8 mouse cellular contexts compared by ENCODE assay signal in the genomic region with DNA sequence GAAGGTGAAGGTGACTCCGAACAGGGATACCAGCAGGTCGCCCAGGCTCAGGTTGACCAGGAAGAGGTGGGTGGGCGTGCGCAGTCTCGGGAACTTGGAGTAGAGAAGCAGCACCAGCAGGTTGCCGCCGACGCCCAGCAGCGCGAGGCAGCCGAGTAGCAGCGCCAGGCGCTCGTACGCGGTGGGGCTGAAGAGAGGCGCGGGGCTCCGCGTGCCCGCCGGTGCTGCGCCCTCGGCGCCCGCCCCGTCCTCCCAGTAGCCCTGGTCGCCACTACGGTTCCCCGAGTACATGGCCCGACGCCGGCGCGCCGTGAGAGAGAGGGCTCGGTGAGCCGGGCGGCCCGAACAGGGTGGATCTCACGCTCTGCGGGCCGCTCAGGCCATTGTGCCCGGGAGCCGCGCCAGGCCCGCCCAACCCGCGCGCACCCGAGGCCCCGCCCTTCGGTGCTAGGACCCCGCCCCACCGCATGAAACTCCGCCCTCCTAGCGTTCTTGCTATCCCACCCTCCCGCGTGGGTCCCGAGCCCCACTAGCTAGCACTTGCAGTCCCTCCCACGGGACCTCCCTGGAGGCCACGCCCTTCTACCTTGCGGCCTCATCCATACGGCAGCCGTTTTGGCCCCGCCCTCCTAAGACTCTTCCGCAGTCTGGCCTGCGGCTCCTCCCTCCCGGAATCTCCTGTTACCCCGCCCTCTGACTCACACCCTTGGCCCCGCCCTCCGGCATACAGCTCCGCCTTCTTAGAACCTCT. TPM values are rescaled to one million over a fixed set of nuclear protein-coding genes. Genes with fewer than 3 reads are reported as not detected.
A peak's percentile ranks its signal among the peaks of the same experiment; 100 is the strongest.
DNase-seq lines count a peak whose midpoint lies in the region; ATAC-seq and TF ChIP-seq lines count a peak whose summit lies in the region.

A gene (minus strand): TSS at position 531 of the 751 bp plus-strand sequence.
A gene (minus strand): TSS at position 656 of the 751 bp plus-strand sequence.

- H3K9ac ChIP-seq in heart, embryonic 15.5 days: peak within 1 kb of the TSS; percentile 79
- H3K9ac ChIP-seq in liver, embryonic 14.5 days (replicated peaks): peak within 1 kb of the TSS; percentile 75
- peak within 1 kb of the TSS; percentile 90 for H3K9ac ChIP-seq in neural tube, embryonic 11.5 days (ENCODE audit: low read length)
- peak within 1 kb of the TSS; percentile 78 for H3K9ac ChIP-seq in stomach, postnatal 0 days (ENCODE audit: low read length)

- no peak for TF ChIP-seq CTCF in liver, embryonic 14.5 days (IDR thresholded peaks at IDR 0.05; ENCODE audit: low read depth)
- TF ChIP-seq CTCF in stomach, postnatal 0 days (IDR thresholded peaks at IDR 0.05; ENCODE audit: low read depth): peak; percentile 21; the same call in 1 of the 2 replicates

- H3K36me3 ChIP-seq in forebrain, embryonic 10.5 days (replicated peaks): peaks cover 12% of the 10 kb centered on the region
- peaks cover 5% of the 10 kb centered on the region for H3K36me3 ChIP-seq in heart, embryonic 15.5 days
- no peaks in the 10 kb centered on the region for H3K36me3 ChIP-seq in liver, embryonic 14.5 days (replicated peaks; ENCODE audit: control insufficient read depth, insufficient read depth, low read depth)
- peaks cover 4% of the 10 kb centered on the region; the same call in 1 of the 2 replicates for H3K36me3 ChIP-seq in neural tube, embryonic 11.5 days (ENCODE audit: control insufficient read depth, insufficient read depth, low read length)
- H3K36me3 ChIP-seq in stomach, postnatal 0 days (ENCODE audit: control insufficient read depth, insufficient read depth, low read length): no peaks in the 10 kb centered on the region

- peaks cover 28% of the 10 kb centered on the region for H3K4me1 ChIP-seq in forebrain, embryonic 10.5 days
- H3K4me1 ChIP-seq in heart, embryonic 15.5 days (replicated peaks): peaks cover 23% of the 10 kb centered on the region
- peaks cover 6 to 10% of the 10 kb centered on the region in 2 experiments for H3K4me1 ChIP-seq in liver, embryonic 14.5 days (replicated peaks; ENCODE audit: control insufficient read depth in 2 of 2, insufficient read depth in 2 of 2, low read length in 1 of 2)
- peaks cover 4% of the 10 kb centered on the region; the same call in 1 of the 2 replicates for H3K4me1 ChIP-seq in neural tube, embryonic 11.5 days (ENCODE audit: control insufficient read depth, insufficient read depth, low read length)
- no peaks in the 10 kb centered on the region; the same call in 1 of the 2 replicates for H3K4me1 ChIP-seq in stomach, postnatal 0 days (replicated peaks; ENCODE audit: control insufficient read depth, insufficient read depth)

- peak; percentile 98 to 99 for DNase-seq in CD8-positive naive resting alpha-beta T cell, adult 2 months (ENCODE audit: low read depth in 2 of 2, low spot score in 2 of 2)
- DNase-seq in c-Kit-positive CD71-negative TER-119-negative erythroid progenitor cells, embryonic 14.5 days (ENCODE audit: low read depth): peak; percentile 98
- peak; percentile 98 for DNase-seq in forebrain, embryonic 10.5 days (ENCODE audit: extremely low spot score, low spot score)
- peak; percentile 99 to 100 for DNase-seq in kidney, postnatal 25 days
- DNase-seq in liver, embryonic 14.5 days (ENCODE audit: low read depth in 3 of 3, low spot score in 3 of 3): peak; percentile 95 to 97 (median 97)
- peak; percentile 99 for DNase-seq in neural tube, embryonic 11.5 days (ENCODE audit: low spot score)
- DNase-seq in stomach, postnatal 0 days (ENCODE audit: low spot score): peak; percentile 99

- no peak for TF ChIP-seq EP300 in liver, embryonic 14.5 days (IDR thresholded peaks at IDR 0.05; ENCODE audit: low read depth)
- TF ChIP-seq EP300 in stomach, postnatal 0 days (optimal IDR thresholded peaks at IDR 0.05): no peak

- H3K4me3 ChIP-seq in forebrain, embryonic 10.5 days: peak within 1 kb of the TSS; percentile 82
- peak within 1 kb of the TSS; percentile 93 for H3K4me3 ChIP-seq in heart, embryonic 15.5 days
- H3K4me3 ChIP-seq in liver, embryonic 14.5 days (ENCODE audit: insufficient read depth in 1 of 2, low read depth in 2 of 2, low read length in 2 of 2): peak within 1 kb of the TSS; percentile 77 to 90
- peak within 1 kb of the TSS; percentile 66 for H3K4me3 ChIP-seq in neural tube, embryonic 11.5 days (ENCODE audit: low read depth, low read length)
- H3K4me3 ChIP-seq in stomach, postnatal 0 days (ENCODE audit: low read depth, low read length): peak within 1 kb of the TSS; percentile 78

- no peaks in the 10 kb centered on the region for H3K9me3 ChIP-seq in forebrain, embryonic 10.5 days
- no peaks in the 10 kb centered on the region for H3K9me3 ChIP-seq in heart, embryonic 15.5 days (replicated peaks)
- H3K9me3 ChIP-seq in liver, embryonic 14.5 days (ENCODE audit: control insufficient read depth, low read length): no peaks in the 10 kb centered on the region
- H3K9me3 ChIP-seq in neural tube, embryonic 11.5 days (ENCODE audit: control insufficient read depth, low read length): no peaks in the 10 kb centered on the region
- no peaks in the 10 kb centered on the region for H3K9me3 ChIP-seq in stomach, postnatal 0 days (ENCODE audit: control insufficient read depth, low read length)

- no peaks in the 10 kb centered on the region; the same call in 1 of the 2 replicates for H3K27me3 ChIP-seq in forebrain, embryonic 10.5 days (ENCODE audit: poor library complexity, severe bottlenecking)
- H3K27me3 ChIP-seq in heart, embryonic 15.5 days: no peaks in the 10 kb centered on the region
- H3K27me3 ChIP-seq in liver, embryonic 14.5 days (ENCODE audit: control insufficient read depth, insufficient read depth, low read length): no peaks in the 10 kb centered on the region
- H3K27me3 ChIP-seq in neural tube, embryonic 11.5 days (ENCODE audit: control insufficient read depth, insufficient read depth, low read length): no peaks in the 10 kb centered on the region
- H3K27me3 ChIP-seq in stomach, postnatal 0 days (ENCODE audit: control insufficient read depth, insufficient read depth, low read length): no peaks in the 10 kb centered on the region

- under 1% methylated on average over 62 of the region's 73 CpGs for WGBS in forebrain, embryonic 10.5 days
- under 1% methylated on average over 60 of the region's 73 CpGs for WGBS in heart, embryonic 15.5 days
- WGBS in liver, embryonic 14.5 days (ENCODE audit: insufficient replicate concordance): under 1% methylated on average over 62 of the region's 73 CpGs
- under 1% methylated on average over 60 of the region's 73 CpGs for WGBS in neural tube, embryonic 11.5 days
- under 1% methylated on average over 57 of the region's 73 CpGs for WGBS in stomach, postnatal 0 days

- peak; percentile 96 for ATAC-seq in heart, embryonic 15.5 days (replicated peaks; ENCODE audit: insufficient number of reproducible peaks, insufficient read depth, low FRiP score, low read depth)
- peak; percentile 95 for ATAC-seq in liver, embryonic 14.5 days (ENCODE audit: insufficient read depth)
- peak; percentile 98 for ATAC-seq in neural tube, embryonic 11.5 days (ENCODE audit: insufficient read depth, low FRiP score, low TSS enrichment)
- peak; percentile 99 for ATAC-seq in stomach, postnatal 0 days (ENCODE audit: low FRiP score, low TSS enrichment)

- peak within 1 kb of the TSS; percentile 94 for H3K4me2 ChIP-seq in heart, embryonic 15.5 days
- H3K4me2 ChIP-seq in liver, embryonic 14.5 days (ENCODE audit: low read depth): peak within 1 kb of the TSS; percentile 93
- peak within 1 kb of the TSS; percentile 82 for H3K4me2 ChIP-seq in neural tube, embryonic 11.5 days (ENCODE audit: low read depth)
- peak within 1 kb of the TSS; percentile 94 for H3K4me2 ChIP-seq in stomach, postnatal 0 days (replicated peaks; ENCODE audit: low read depth)

- H3K27ac ChIP-seq in forebrain, embryonic 10.5 days: peak within 1 kb of the TSS; percentile 98
- peak within 1 kb of the TSS; percentile 93 for H3K27ac ChIP-seq in heart, embryonic 15.5 days
- peak within 1 kb of the TSS; percentile 7 for H3K27ac ChIP-seq in liver, embryonic 14.5 days
- peak within 1 kb of the TSS; percentile 82 for H3K27ac ChIP-seq in neural tube, embryonic 11.5 days (ENCODE audit: low read depth, low read length)
- H3K27ac ChIP-seq in stomach, postnatal 0 days (replicated peaks): peak within 1 kb of the TSS; percentile 89

RNA-seq across cellular contexts. Expression of the first gene that starts in this region (rescaled TPM):
- 12.7 and 15.1 TPM in 2 replicates for polyA plus RNA-seq in forebrain, embryonic 10.5 days (2016; fragmentation: Nextera tagmentation; extraction: Ambion mirVana)
- 10.6 and 11.0 TPM in 2 replicates for polyA plus RNA-seq in heart, embryonic 15.5 days (2015; fragmentation: Nextera tagmentation; extraction: Ambion mirVana)
- 0.50 and 0.54 TPM in 2 replicates for polyA plus RNA-seq in liver, embryonic 14.5 days (2012; rRNA removed)
- polyA plus RNA-seq in liver, embryonic 14.5 days (2014; fragmentation: Nextera tagmentation; extraction: Ambion mirVana): 1.1 TPM in 2 replicates
- polyA plus RNA-seq in neural tube, embryonic 11.5 days (2014; fragmentation: Nextera tagmentation; extraction: Ambion mirVana): 12.0 and 12.5 TPM in 2 replicates
- polyA plus RNA-seq in stomach, postnatal 0 days (2015; fragmentation: Nextera tagmentation; extraction: Ambion mirVana): 2.4 and 3.3 TPM in 2 replicates

RNA-seq across cellular contexts. Expression of the second gene that starts in this region (rescaled TPM):
- polyA plus RNA-seq in forebrain, embryonic 10.5 days (2016; fragmentation: Nextera tagmentation; extraction: Ambion mirVana): 4.7 and 4.8 TPM in 2 replicates
- 3.2 and 3.5 TPM in 2 replicates for polyA plus RNA-seq in heart, embryonic 15.5 days (2015; fragmentation: Nextera tagmentation; extraction: Ambion mirVana)
- polyA plus RNA-seq in liver, embryonic 14.5 days (2012; rRNA removed): 0.74 and 1.1 TPM in 2 replicates
- 0.81 and 0.82 TPM in 2 replicates for polyA plus RNA-seq in liver, embryonic 14.5 days (2014; fragmentation: Nextera tagmentation; extraction: Ambion mirVana)
- polyA plus RNA-seq in neural tube, embryonic 11.5 days (2014; fragmentation: Nextera tagmentation; extraction: Ambion mirVana): 5.8 and 6.0 TPM in 2 replicates
- polyA plus RNA-seq in stomach, postnatal 0 days (2015; fragmentation: Nextera tagmentation; extraction: Ambion mirVana): 1.0 and 1.5 TPM in 2 replicates

Comparison
In these comparisons a context has a peak if more than half of its experiments do, and no peak if none do; other contexts are left out.
1. Peak in every context shown above with its lines: DNase-seq, ATAC-seq, H3K4me3 ChIP-seq and H3K27ac ChIP-seq.
2. H3K27ac ChIP-seq: peak in every context shown above with its lines; median percentile 98 in forebrain, embryonic 10.5 days; 93 in heart, embryonic 15.5 days; 89 in stomach, postnatal 0 days; 82 in neural tube, embryonic 11.5 days; 7 in liver, embryonic 14.5 days.